Mouse (Mus musculus): Measurements from ENCODE around the gene Fbxw8.

DNA sequence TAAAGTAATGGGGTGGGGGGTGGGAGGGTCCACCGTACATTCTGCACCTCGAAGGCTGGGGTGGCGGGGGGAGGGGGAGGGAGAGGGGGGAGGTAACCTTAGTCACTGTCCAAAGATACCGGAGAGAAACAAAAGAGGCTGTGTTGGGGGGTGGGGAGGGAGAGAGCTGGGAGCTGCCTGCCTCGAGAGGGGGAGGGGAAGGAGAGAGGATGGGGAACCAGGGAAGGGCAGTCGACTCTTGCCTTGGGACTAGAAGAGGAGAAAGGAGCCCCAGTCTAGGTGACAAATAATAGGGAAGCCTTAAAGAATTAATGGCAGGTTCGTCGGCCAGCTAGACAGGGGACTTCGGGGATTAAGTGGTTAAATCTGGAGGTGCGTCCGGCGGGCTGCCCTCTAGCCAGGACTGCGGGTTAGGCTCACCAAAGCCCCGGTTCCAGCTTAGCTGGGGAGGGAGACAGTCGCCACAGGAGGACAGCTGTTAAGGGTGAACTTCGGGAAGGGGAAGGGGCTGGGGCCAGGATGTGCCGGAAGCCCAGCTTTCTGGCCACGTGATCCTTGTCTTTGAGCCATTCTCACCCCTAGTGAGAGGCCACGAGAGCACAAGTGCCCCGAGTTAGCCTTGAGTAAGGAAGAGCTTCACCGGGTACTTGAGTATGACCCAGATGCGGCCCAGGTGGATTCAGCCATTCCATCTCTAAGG, 19.2 kb upstream of the Fbxw8 start:
- peak; percentile 50; the same call in 1 of the 2 replicates for TF ChIP-seq EP300 (IDR thresholded peaks at IDR 0.05; ENCODE audit: insufficient read depth, low read depth, low read length)
- no peak for TF ChIP-seq CTCF (IDR thresholded peaks at IDR 0.05; ENCODE audit: low read depth, low read length)
